Mouse (Mus musculus): ENCODE data around the gene Cd164l2. TPM values are rescaled to one million over a fixed set of nuclear protein-coding genes. Genes with fewer than 3 reads are reported as not detected.

Cd164l2 gene
- polyA plus RNA-seq, 3 experiments from 2014 or later, result not detected

DNA sequence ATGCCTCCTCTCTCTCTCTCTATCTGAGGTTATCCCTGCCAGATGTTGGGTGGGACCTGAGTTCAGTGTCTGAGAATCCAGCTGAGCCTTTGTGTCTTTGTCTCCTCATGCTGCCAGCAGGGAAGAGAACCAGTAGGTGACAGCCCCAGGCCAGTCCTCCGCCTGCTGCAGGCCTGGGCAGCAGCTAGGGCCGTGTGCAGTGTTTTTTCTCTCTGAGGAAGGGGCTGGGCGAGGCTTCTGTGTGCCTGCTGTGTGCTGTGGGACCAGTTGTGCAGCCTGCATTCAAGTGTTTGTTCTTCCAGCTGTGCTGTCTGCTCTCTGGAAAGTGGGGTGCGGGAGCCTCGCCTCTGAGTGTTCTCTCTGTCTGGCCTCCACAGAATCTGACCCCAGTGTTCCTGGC is 11.9 kb downstream of the Cd164l2 start:
- ATAC-seq, result no peak

DNA sequence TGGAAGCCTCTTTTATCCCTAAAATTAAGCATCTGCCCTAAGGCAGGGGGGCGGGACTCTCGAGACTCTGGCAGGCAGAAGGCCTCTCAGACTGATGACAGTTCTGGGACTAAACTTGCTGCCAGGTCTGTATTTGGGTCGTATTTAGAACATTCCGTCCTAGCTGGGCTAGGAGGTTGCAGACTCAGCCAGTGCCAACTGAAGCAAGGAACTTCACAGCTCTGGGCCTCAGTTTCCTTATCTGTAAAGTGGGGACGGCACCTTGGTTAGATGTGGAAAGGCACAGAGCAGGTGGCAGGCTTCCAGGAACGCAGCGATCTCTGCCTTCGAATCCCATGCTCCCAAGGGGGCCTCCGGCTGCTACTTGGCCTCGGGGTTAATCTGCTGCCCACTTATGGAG is 14.1 kb downstream of the Cd164l2 start:
- ATAC-seq, result no peak

DNA sequence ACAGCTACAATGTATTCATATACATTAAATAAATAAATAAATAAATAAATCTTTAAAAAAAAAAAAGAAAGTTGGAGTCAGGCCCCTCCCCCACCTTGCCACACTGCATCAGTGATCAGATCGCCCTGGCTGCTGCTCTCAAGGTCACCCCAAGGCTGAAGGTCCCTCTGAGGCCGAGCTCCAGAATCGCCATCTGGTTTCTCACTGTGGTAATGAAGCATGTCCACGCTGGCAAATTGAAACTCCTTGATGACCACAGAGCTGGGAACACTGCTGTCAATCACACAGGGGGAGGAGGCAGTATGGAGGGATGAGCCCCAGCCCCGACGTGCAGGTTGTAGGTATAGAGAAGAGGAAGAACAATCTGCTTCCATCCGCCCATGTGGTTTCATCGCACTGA is 15.7 kb downstream of the Cd164l2 start:
- no peak for ATAC-seq

DNA sequence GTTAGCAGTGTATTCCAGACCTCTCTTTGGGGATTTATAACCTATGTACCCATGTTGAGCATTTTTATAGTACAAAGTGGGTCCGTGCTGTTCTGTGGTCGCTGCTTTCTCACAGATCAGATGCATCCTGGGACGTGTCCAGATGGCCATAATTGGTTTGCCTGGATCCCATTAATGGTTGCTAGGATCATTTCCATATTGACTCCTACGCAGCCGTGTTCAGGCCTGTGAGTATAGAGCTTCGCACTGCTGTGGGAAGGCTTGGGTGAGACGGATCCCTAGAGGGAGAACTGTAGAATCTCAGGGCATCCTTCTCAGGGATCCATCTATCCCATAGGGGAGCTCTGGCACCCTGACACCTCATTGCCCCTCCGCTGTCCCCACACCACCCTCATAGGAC is 17.7 kb downstream of the Cd164l2 start:
- ATAC-seq, result no peak

DNA sequence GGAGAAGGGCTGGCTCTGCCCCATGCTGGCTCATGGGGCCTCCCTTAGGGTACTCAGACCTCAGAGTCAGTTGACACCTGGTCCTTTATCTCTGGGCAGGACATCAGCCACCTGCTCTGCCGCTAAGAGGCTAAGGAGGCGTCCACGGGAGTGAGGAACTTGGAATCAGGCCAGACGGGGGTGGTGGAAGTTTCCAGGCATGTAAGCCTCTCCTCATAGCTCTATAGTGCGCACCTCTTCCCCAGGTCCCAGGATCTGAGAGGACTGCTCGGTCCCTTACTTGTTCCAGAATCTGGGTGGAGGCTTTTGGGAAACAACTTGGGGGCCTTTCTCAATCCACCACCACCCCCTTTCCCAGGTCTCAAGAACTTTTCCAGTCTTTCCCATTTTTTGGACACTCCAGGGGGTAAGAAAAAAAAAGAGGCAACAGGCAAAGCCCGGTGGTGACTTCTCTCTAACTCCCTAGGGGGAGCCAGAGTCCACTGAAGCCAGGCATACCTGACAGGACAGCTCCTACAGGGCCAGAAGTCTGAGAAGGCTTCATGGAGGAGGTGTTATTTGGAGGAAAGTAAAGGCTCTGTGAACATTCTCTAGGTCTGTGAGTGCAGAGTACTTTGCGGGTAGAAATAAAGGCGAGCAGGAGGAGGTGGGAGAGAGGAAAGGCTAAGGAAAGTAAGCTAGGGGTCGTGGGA is 21.5 kb downstream of the Cd164l2 start:
- no peak for ATAC-seq

DNA sequence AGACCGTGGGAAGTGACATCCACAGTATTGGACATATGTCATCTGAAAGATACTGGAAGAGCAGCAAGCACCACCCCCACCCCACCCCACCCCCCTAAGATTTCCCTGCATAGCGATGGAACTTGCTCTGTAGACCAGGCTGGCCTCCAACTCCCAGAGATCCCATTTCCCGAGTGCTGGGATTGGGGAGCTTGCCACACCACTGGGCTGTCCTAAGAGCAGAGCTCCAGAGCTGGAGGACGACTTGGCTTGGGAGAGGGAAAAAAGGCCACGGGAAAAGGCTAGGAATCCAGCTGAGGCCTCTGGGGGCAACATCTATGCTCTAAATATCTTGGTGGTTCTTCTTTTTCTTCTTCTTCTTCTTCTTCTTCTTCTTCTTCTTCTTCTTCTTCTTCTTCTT is 22.8 kb downstream of the Cd164l2 start:
- no peak for ATAC-seq

DNA sequence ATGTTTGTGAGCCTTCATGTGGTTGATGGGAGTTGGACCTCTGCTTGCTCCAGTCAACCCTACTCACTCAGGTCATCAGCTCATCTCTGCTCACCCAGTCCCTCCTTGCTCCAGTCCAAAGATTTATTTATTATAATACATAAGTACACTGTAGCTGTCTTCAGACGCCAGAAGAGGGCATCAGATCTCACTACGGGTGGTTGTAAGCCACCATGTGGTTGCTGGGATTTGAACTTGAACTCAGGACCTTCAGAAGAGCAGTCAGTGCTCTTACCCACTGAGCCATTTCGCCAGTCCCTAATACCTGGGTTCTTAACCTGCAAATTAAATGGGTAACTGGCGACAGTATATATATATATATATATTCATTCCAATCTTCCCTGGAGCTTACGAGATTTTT is 23.5 kb downstream of the Cd164l2 start:
- ATAC-seq, result no peak

DNA sequence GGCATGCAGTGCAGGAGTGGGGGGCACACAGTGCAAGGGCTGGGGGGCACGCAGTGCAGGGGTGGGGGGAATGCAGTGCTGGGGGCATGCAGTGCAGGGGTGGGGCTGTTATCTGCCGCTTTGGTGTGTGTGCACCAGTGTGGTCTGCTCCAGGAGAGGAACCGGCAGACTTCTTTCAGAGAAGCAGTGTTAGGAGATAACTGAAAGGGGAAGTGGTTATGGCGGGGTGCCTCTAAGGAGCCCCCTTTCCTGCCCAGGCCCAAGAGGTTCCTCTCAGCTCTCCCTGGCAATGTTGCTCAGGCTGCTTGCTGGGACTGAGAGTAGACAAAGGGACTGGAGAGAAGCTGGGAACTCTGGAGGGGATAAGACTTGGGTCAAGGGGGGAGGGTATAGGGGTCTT is 26.0 kb downstream of the Cd164l2 start:
- no peak for ATAC-seq

DNA sequence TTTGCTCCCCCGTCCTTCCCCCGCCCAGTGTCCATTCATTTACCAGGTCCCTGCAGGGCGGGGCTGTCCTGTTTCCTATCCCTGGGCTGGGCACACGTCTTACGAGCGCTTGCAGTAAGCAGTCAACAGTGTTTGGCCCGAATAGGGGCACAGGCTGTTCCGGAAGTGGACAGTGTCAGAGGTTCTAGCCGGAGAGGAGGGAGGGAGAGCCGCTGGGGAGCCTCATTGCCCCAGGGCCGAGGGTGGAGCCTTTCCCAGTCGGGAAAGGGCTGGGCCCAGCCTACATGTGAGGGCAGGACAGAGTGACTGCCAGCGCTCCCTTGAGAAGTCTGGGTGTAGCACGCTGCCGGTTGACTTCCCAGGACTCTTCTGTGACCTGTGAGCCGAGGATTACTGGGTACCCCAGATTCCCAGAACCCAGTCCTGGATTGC is 28.6 kb downstream of the Cd164l2 start, which contains the start of gene Map3k6:
Gene Map3k6, plus strand, starts transcription at position 329 of the 432 bp plus-strand sequence.
- no peak for ATAC-seq

DNA sequence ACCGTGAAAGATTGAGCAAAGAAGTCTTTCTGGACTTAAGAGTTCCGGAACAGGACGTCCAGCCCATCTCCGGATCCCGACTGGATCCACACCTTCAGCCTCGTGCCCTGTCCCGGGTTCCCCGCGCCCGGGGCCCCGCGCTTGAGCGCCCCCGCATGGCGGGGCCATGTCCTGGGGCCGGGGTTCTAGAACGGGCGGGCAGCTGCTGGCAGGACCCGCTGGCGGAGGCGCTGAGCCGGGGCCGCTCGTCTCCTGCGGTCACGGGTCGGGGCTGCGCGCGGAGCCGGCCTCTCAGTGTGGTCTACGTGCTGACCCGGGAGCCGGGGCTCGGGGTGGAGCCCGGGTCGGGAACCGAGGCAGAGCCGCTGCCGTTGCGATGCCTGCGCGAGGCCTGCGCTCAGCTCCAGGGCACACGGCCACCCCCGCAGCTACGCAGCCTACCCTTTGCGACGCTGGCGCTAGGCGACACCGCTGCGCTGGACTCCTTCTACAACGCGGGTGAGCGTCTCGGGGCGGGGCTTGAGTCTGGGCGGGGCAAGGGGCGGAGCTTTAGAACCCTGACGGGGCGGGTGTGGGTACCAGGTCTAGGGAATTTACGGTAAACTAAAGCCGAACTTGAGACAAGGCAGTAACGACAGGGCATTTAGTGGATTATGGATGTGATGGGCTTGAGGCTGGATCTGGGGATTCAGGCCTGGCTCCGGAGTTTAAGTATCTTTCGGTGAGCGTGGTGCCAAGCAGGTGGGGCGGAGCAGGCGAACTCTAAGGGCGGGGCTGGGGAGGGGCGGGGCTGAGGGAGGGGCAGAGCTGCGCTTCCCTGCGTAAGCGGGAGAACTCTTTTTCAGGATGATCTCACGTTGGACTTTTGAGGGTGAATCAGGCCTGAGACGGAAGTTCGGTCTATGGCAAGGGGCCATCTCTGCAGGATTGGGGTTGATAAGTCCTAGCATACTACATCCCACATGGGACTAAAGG is 29.3 kb downstream of the Cd164l2 start:
- peak; percentile 92 for ATAC-seq

DNA sequence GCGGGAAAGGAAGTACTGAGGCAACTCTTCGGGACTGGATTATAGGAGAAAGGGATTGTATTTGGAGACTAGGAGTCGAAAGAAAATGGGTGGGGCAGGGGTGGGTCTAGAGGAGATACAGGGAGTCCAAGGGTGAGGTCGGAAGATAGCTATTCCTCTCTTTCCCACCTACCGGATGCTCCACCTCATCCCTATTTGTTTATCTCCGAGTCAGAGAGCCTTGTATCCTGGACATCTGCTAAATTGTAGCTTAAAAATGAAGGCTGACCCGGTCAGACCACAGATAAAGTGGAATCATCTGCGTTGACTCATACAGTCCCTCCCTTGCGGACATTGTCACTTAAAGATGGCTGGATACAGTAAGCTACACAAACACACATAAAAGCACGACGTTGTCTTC is 30.0 kb downstream of the Cd164l2 start:
- no peak for ATAC-seq

DNA sequence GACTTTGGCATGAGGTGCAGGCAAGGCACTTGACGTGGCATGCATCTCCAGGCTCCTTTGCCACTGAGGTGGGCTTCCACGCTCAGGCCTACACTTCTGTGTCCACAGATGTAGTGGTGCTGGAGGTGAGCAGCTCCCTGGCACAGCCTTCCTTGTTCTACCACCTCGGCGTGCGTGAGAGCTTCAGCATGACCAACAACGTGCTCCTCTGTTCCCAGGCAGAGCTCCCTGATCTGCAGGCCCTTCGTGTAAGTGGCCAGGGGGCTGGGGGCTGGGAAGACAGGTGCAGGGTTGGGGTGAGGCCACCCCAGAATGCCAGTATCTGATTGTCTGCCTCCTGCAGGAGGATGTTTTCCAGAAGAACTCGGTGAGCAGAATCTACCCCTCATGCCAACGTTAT is 30.8 kb downstream of the Cd164l2 start:
- ATAC-seq, result no peak

DNA sequence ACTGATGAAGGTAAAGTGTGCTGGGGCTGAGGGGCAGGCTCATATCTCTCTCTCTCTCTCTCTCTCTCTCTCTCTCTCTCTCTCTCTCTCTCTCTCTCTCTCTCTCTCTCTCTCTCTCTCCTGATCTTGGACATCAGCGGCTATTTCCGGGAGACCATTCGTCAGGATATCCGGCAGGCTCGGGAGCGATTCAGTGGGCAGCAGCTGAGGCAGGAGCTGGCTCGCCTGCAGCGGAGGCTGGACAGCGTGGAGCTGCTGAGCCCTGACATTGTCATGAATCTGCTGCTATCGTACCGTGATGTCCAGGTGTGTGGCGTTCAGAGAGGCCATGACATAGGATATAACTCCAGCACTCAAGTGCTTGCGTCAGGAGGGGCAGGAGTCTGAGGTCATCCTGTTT is 31.6 kb downstream of the Cd164l2 start:
- no peak for ATAC-seq

DNA sequence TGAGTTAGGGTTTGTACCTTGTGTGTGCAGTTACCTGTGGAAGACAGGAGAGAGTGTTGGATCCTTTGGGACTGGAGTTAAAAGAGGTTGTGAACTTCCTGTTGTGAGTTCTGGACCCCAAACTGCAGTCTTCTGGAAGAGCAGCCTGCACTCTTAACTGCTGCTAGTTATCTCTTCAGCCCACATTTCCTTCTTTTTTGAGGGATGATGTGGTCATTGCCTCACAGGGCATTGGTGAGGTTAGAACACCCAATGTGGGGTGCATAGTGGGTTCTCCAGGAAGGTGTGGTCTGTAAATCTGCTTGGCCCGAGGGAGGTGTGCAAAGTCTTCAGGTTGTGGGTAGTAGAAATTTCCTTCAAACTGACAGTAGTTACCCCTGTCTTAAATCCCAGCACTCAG is 32.4 kb downstream of the Cd164l2 start:
- no peak for ATAC-seq

DNA sequence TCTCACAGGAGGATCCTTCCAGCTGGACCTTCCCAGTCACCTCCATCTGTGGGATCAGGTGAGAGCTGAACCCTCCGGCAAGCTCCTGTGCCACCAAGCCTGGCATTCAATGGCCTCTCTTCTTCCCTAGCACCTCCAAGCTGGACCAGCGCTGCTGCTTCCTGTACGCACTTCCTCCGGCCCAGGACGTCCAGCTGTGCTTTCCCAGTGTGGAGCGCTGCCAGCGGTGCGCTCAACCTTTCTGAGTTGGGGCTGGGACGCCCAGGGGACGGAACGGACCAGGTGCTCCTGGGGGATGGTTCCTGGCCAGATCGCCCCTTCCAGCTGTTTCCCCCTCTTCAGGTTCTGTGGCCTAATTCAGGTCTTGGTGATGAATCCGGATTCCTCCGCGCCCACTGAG is 35.1 kb downstream of the Cd164l2 start:
- no peak for ATAC-seq

DNA sequence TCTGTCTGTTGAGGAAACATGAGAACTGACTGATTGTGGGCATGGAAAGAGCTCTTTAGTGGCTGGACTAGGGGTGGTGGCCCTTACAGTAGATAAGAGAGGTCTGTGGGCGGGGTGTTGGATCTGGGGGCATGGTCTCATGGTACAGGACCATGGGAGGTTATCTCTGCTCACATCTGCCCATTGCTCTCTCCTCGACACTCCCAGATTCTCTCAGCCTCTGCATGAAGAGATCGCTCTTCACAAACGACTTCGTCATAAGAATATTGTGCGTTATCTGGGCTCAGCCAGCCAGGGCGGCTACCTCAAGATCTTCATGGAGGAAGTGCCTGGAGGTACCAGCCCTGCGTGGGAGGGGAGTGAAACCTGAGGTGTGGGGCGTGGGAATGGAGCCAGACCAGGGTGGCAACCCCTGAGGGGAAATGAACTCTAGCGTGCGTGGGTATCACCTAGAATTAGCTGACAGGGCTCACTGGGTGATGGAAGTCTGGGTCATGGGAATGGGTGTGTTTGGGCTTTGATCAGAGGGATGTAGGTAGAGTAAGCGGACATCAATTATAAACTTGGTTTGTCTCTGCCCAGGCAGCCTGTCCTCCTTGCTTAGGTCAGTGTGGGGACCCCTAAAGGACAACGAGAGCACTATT is 36.0 kb downstream of the Cd164l2 start:
- ATAC-seq, result no peak

DNA sequence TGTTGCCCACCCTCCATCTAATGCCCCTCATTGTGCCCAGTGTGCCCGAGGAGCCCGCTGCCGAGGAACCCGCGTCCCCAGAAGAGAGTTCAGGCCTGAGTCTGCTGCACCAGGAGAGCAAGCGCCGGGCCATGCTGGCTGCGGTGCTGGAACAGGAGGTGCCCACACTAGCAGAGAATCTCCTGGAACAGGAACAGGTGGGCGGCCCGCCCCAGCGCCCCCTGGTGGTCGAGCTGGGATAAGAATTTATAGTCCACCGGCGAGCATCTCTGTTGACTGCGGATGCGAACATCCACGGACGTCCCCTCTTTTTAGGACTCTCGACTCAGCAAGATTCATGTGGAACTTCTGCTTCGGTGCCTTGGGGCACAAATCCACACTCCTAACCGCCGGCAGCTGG is 38.7 kb downstream of the Cd164l2 start:
- peak; percentile 74 for ATAC-seq

DNA sequence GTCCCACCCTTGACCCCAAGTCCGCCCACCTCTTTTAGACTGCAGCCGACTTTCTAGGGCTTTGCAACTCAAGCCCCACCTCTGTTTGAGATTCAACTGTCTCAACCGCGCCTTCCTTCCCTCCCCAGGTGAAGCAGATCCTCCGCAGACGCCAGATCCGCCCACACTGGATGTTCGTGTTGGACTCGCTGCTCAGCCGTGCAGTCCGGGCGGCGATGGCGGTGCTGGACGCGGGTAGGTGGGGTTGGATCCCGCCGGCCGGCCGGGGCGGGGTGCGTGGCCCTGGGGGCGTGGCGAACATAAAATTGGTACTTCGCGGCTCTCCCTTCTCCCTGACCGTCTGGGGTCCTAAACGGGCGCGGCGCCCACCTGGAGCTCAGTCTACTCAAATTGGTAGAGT is 39.3 kb downstream of the Cd164l2 start:
- ATAC-seq, result no peak

DNA sequence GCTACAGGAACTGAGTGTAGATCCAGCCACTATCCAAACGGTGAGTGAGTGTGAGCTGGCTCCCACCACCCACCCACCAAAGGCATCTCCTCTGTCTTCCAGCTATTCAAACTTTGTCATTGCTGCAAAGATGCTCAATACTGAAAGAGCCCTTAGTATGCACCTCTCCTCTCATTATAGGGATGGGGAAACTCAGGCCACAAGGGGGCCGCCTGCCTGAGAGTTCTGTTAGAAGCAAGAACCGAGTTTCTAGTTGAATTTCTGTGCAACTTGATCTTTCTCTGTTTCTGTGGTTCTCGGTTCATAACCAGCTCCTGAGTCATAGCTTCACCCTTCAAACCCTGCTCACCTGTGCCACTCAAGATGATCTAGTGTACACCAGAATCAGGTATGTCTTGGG is 40.2 kb downstream of the Cd164l2 start:
- no peak for ATAC-seq

DNA sequence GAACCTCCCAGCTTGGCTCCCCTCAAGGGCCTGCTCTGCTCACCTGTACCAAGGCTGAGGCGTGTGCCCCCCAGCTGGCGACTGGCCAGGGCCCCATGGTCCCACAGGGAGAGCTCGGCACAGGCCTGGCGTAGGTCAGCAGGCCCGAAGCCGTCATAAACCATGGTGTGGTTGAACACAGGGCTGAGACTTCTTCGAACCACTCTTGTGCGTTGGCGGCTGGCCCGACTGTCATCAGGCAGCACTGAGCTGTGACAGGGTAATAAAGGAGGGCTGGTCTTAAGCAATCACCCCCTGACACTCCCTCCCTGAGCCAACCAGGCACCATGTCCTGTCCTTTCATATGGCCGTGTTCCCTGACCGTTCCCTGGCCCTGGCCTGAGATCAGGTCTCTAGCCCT is 41.5 kb downstream of the Cd164l2 start:
- ATAC-seq, result no peak

DNA sequence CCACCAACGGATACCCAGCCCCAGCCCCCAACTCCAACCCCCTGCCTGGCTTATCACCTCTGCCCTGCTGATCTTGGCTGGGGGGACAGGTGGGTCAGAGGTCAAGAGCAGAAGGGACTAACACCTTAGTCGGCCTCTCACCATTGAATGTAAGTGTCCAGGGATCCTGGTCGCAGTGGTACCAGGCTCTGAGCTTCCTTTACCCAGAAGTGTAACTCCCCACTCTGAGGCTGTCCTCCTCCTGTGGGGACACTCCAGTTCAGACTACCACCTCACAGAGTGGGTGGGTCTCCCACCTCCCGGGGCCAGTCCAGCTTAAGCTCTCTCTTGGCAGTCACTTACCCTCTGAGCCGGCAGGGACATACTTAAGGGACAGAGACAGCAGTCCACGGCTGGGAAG is 43.5 kb downstream of the Cd164l2 start:
- ATAC-seq, result no peak

DNA sequence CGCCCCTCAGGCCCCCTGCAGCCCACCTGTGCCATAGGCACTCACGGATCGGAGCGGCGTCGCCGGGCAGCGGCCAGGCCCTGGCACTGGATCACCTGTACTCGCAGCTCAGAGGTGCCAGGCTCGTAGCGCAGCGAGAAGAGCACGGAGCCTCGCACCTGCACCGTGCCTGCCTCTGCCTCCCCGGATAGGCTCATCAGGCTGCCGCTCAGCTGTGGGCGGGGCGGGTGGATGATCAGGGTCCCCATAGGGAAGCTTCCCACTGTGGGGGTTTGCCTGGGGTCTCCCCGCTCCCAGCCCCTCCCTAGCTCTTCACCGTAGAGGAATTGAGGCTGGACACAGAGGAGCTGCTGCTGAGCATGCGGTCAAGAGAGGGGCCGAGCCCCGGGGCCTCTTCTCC is 44.9 kb downstream of the Cd164l2 start:
- ATAC-seq, result no peak

DNA sequence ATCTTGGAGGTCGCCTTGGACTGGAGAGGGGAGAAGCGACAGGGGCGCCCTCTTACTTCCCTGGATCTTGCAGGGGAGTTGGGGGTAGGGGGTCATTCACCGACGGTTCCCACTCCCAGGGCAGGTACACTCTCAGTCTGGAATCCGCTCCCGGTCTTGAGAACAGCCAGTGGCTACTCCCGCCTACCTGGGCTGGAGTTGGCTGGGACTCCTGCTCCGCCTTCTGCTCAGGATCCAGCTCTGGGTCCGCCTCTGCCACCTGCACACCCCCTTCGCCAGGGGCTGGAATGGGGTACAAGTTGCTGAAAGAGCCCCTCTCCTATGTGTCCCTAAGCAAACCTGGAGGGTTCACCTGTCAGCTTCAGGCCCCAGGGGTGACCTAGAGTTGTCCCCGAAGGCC is 45.3 kb downstream of the Cd164l2 start:
- no peak for ATAC-seq

Measured in inflammation-experienced regulatory T-cells, adult 6 months (primary cell).